Mouse (Mus musculus): ENCODE results near the gene Atp13a3. TPM values are rescaled to one million over a fixed set of nuclear protein-coding genes. Genes with fewer than 3 reads are reported as not detected.

Gene Atp13a3
- polyA plus RNA-seq, 1 experiment = 139 TPM

DNA sequence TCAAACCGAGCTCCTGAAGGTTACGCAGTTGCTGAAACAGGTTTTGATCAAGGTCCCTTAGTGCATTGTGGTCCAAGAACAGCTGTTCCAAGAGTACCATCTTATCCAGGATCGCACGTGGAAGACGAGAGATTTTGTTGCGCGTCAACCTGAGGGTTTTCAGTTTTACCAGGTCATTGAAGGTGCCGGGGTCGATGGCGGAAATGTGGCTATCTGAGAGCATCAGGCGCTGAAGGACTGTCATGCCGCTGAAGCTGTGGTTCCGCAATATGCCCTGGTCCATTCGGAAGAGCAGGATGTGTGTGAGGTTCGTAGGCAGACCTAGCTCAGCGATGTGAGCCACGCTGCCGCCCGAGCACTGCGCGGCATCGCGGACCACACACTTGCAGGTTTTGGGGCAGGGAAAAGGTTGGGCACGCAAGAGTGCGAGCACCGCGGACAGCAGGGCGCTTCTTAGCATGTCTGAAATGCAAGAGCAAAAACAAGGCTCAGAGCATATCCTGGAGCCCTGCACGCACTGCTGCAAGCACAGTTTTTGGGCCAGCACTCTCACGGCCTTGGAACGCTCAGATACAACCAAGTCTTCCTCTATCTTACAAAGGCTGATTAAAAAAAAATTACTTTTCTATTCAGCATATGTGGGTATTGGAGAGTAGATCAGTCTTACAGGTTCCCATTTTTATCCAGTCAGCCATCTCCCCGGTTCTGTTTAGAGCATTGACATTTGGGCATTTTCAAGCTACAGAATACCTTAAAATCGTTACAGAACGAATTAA lies 96.2 kb downstream of the Atp13a3 start:
- no peak overlapping the region for H3K27ac ChIP-seq (ENCODE audit: insufficient read depth, low read length)
- no peaks in the 10 kb centered on the region for H3K27me3 ChIP-seq (ENCODE audit: control insufficient read depth, insufficient read depth, low read length, poor library complexity, severe bottlenecking)

DNA sequence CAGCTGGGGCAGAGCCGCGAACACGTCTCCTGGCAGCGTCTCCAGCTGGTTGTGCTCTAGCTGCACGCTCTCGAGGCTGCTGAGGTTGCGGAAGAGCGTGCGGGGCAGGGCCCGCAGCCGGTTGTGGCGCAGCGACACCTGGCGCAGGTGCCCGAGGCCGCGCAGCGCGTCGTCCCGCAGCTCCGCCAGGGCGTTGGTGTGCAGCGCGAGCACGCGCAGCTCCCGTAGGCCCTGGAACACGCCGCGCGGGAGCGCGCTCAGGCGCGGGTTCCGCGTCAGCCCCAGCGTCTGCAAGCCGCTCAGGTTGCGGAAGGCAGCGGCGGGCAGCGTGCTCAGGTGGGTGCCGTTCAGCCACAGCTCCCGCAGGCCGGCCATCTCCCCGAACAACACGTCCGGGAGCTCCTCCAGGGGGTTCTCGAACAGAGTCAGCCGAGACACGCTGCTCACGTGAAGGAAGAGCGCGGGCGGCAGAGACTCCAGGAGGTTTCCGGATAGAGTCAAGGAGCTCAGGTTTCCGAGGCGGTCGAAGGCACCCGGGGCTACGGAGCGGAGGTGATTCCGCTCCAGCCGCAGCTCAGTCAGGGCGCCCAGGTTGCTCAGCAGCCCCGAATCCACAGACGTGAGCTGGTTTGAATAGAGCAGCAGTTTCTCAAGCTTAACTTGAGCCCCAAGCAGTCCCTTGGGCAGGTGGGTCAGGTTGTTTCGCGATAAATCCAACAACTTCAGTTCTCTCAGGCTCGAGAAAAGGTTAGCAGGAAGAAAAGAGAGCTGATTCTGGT lies 97.0 kb downstream of the Atp13a3 start:
- Histone ChIP-seq H3K27me3 (ENCODE audit: control insufficient read depth, insufficient read depth, low read length, poor library complexity, severe bottlenecking) (no peaks in the 10 kb centered on the region), H3K27ac (ENCODE audit: insufficient read depth, low read length) (no peak overlapping the region), H3K9me3 (replicated peaks; ENCODE audit: control insufficient read depth, insufficient read depth, low read length, poor library complexity, severe bottlenecking) (no peaks in the 10 kb centered on the region), H3K4me3 (ENCODE audit: low read depth, low read length) (peak overlapping the region; percentile 65), H3K4me1 (ENCODE audit: control insufficient read depth, insufficient read depth, low read length) (no peaks in the 10 kb centered on the region), H3K36me3 (ENCODE audit: control insufficient read depth, insufficient read depth, low read length, poor library complexity, severe bottlenecking) (no peaks in the 10 kb centered on the region), H3K9ac (ENCODE audit: low read depth, poor library complexity, severe bottlenecking) (peak overlapping the region; percentile 54)
- TF ChIP-seq CTCF (IDR thresholded peaks at IDR 0.05; ENCODE audit: low read depth, low read length) = peak; percentile 26
- no peak for TF ChIP-seq POLR2A (IDR thresholded peaks at IDR 0.05; ENCODE audit: insufficient read depth, low read length)
- TF ChIP-seq EP300 (IDR thresholded peaks at IDR 0.05; ENCODE audit: insufficient read depth, low read depth, low read length) = no peak

More for the DNA sequence above, 96.2 kb downstream of the Atp13a3 start:
- no peaks in the 10 kb centered on the region for H3K4me1 ChIP-seq (ENCODE audit: control insufficient read depth, insufficient read depth, low read length)
- H3K9me3 ChIP-seq (replicated peaks; ENCODE audit: control insufficient read depth, insufficient read depth, low read length, poor library complexity, severe bottlenecking) = no peaks in the 10 kb centered on the region
- H3K4me3 ChIP-seq (ENCODE audit: low read depth, low read length) = peak overlapping the region; percentile 65
- peaks cover under 1% of the 10 kb centered on the region; the same call in 1 of the 2 replicates for H3K36me3 ChIP-seq (ENCODE audit: control insufficient read depth, insufficient read depth, low read length, poor library complexity, severe bottlenecking)
- peak overlapping the region; percentile 54 for H3K9ac ChIP-seq (ENCODE audit: low read depth, poor library complexity, severe bottlenecking)
- TF ChIP-seq POLR2A (IDR thresholded peaks at IDR 0.05; ENCODE audit: insufficient read depth, low read length) = no peak
- no peak for TF ChIP-seq EP300 (IDR thresholded peaks at IDR 0.05; ENCODE audit: insufficient read depth, low read depth, low read length)
- TF ChIP-seq CTCF (IDR thresholded peaks at IDR 0.05; ENCODE audit: low read depth, low read length) = no peak

DNA sequence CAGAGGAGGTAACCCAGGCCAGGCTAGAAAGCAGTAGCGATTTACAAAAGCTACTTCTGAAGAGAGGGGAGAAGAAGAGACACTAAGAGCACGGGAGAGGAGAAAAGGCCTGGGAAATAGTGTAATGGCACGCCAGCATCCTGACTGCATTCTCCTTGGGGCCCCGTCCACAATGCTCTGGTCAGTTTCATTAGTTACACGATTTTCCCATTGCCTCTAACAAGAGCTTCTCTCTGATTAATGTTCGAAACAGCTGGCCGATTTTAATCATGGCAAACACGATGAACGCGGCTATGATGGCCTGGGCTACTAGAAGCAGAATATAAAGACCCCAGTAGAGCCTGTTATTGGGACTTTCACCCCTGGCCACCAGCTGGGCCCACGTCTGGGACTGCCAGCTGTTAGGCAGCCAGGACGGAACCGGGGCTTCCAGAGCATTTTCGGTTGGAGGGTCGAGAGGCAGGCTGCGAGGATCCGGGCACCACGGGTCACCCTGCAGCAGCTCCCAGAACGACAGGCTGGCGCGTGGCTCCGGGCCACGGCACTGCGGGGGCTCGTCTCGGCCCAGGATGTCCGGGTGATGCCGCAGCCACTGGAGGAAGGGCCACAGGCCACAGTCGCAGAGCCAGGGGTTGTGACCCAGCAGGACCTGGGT lies 97.7 kb downstream of the Atp13a3 start:
- peak overlapping the region; percentile 54 for H3K9ac ChIP-seq (ENCODE audit: low read depth, poor library complexity, severe bottlenecking)
- TF ChIP-seq CTCF (IDR thresholded peaks at IDR 0.05; ENCODE audit: low read depth, low read length) (no peak), EP300 (IDR thresholded peaks at IDR 0.05; ENCODE audit: insufficient read depth, low read depth, low read length) (no peak), POLR2A (IDR thresholded peaks at IDR 0.05; ENCODE audit: insufficient read depth, low read length) (no peak)
- no peaks in the 10 kb centered on the region for H3K4me1 ChIP-seq (ENCODE audit: control insufficient read depth, insufficient read depth, low read length)
- no peak overlapping the region for H3K27ac ChIP-seq (ENCODE audit: insufficient read depth, low read length)
- H3K36me3 ChIP-seq (ENCODE audit: control insufficient read depth, insufficient read depth, low read length, poor library complexity, severe bottlenecking) = no peaks in the 10 kb centered on the region
- H3K4me3 ChIP-seq (ENCODE audit: low read depth, low read length) = peak overlapping the region; percentile 65
- H3K27me3 ChIP-seq (ENCODE audit: control insufficient read depth, insufficient read depth, low read length, poor library complexity, severe bottlenecking) = no peaks in the 10 kb centered on the region
- H3K9me3 ChIP-seq (replicated peaks; ENCODE audit: control insufficient read depth, insufficient read depth, low read length, poor library complexity, severe bottlenecking) = no peaks in the 10 kb centered on the region

DNA sequence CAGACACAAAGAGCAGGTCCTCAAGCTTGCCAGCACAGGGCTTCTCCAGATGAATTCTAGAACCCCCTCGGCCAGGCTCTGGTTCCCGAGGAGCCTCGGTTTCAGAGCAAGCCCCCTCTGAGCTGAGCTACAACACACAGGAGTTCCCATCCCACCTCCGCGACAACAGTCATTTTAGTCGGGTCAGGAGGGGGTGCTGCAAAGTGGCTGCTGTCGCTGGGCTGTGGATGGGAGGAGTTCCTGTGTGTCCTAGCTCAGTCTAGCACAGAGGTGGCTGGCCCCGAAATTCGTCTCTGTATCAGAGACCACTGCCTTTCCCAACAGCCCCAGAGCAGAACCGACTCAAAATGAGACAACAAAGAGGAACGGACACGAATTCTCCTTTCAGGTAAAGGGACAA lies 98.5 kb downstream of the Atp13a3 start:
- TF ChIP-seq EP300 (IDR thresholded peaks at IDR 0.05; ENCODE audit: insufficient read depth, low read depth, low read length) (no peak), CTCF (IDR thresholded peaks at IDR 0.05; ENCODE audit: low read depth, low read length) (no peak), POLR2A (IDR thresholded peaks at IDR 0.05; ENCODE audit: insufficient read depth, low read length) (no peak)
- H3K9ac ChIP-seq (ENCODE audit: low read depth, poor library complexity, severe bottlenecking) = no peak overlapping the region
- H3K27ac ChIP-seq (ENCODE audit: insufficient read depth, low read length) = no peak overlapping the region
- H3K36me3 ChIP-seq (ENCODE audit: control insufficient read depth, insufficient read depth, low read length, poor library complexity, severe bottlenecking) = no peaks in the 10 kb centered on the region
- H3K27me3 ChIP-seq (ENCODE audit: control insufficient read depth, insufficient read depth, low read length, poor library complexity, severe bottlenecking) = no peaks in the 10 kb centered on the region
- no peaks in the 10 kb centered on the region for H3K4me1 ChIP-seq (ENCODE audit: control insufficient read depth, insufficient read depth, low read length)
- no peak overlapping the region for H3K4me3 ChIP-seq (ENCODE audit: low read depth, low read length)
- H3K9me3 ChIP-seq (replicated peaks; ENCODE audit: control insufficient read depth, insufficient read depth, low read length, poor library complexity, severe bottlenecking) = no peaks in the 10 kb centered on the region

DNA sequence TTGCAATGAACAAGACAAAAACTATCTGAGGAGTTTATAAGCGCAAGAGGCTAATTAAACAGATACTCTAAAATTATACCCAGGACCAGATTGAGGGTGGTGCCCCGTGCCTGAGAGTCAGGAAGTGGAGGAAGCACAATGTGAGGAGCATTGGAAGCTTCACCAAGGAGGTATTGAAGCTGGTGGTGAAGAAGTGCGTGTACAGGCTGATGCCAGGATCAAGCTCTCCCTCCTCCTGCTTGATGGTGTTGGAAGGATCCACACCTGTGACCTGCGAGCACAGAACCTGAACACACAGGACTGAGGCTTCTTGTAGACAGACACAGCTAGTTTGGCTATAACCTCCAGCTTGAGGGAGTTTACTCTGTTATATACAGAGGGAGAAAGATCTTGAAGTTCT lies 99.7 kb downstream of the Atp13a3 start:
- Histone ChIP-seq H3K4me1 (ENCODE audit: control insufficient read depth, insufficient read depth, low read length) (no peaks in the 10 kb centered on the region), H3K36me3 (ENCODE audit: control insufficient read depth, insufficient read depth, low read length, poor library complexity, severe bottlenecking) (no peaks in the 10 kb centered on the region), H3K27ac (ENCODE audit: insufficient read depth, low read length) (no peak overlapping the region), H3K27me3 (ENCODE audit: control insufficient read depth, insufficient read depth, low read length, poor library complexity, severe bottlenecking) (no peaks in the 10 kb centered on the region), H3K4me3 (ENCODE audit: low read depth, low read length) (no peak overlapping the region), H3K9ac (ENCODE audit: low read depth, poor library complexity, severe bottlenecking) (no peak overlapping the region), H3K9me3 (replicated peaks; ENCODE audit: control insufficient read depth, insufficient read depth, low read length, poor library complexity, severe bottlenecking) (no peaks in the 10 kb centered on the region)
- TF ChIP-seq CTCF (IDR thresholded peaks at IDR 0.05; ENCODE audit: low read depth, low read length) (no peak), EP300 (IDR thresholded peaks at IDR 0.05; ENCODE audit: insufficient read depth, low read depth, low read length) (no peak), POLR2A (IDR thresholded peaks at IDR 0.05; ENCODE audit: insufficient read depth, low read length) (no peak)
